Mouse (Mus musculus) lung, postnatal 0 days (tissue): Measurements from ENCODE around the gene Cenpt.
"Not testable (repeated sequence)": the region's sequence is repeated elsewhere in the genome, so short reads cannot be mapped to it uniquely, and the experiment has no call there.

Source experiments
- CTCF ChIP-seq: IDR thresholded peaks from 2 replicates; pipeline ENCODE4 v1.5.1; 2016; ENCODE audit warnings: antibody characterized with exemption, mild to moderate bottlenecking
- EP300 ChIP-seq: IDR thresholded peaks from 2 replicates; pipeline ENCODE4 v1.6.1; 2016; ENCODE audit warnings: antibody characterized with exemption, mild to moderate bottlenecking, control low read depth

DNA sequence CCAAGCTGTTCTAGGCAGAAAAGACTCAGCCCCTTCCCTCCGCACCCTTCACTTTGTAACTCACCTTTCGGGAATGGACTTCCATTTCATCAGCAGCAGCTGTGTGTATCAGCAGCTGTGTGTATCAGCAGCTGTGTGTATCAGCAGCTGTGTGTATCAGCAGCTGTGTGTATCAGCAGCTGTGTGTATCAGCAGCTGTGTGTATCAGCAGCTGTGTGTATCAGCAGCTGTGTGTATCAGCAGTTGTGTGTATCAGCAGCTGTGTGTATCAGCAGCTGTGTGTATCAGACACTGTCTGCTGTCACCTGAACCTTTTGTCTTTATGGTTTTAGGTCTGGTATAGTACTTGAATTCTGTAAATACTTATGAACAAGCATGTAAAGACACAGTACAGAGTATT lies 19.3 kb downstream of the Cenpt start:
- TF ChIP-seq CTCF, EP300: not testable (repeated sequence)
